Mouse (Mus musculus): Measurements from ENCODE around the gene Atp6v0a1. TPM values are rescaled to one million over a fixed set of nuclear protein-coding genes. Genes with fewer than 3 reads are reported as not detected.

Atp6v0a1 gene
- polyA plus RNA-seq, 1 experiment: 33.7 TPM

DNA sequence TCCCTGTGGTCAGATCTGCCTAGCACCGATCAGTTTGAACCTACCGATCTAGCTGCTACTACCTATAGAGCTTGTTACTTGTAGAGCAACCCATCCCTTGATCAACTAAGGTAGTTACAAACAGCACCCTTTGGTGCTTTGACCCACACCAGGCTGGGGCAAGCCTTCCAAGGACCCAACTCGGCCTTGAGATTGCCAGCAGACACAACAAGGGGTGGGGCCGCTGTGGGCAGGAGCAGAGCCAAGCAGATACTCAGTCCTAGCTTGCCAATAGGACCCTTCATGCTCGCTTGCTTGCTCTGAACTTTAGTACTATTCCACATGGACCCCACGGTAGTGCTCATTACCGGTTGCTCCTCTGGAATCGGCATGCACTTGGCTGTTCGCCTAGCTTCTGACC lies 68.9 kb downstream of the Atp6v0a1 start, which contains the start of gene Hsd17b1:
Hsd17b1 (plus strand) TSS at position 291 of the 400 bp plus-strand sequence.
- Histone ChIP-seq H3K9me3 (replicated peaks; ENCODE audit: control insufficient read depth, insufficient read depth, low read length, poor library complexity, severe bottlenecking) (no peaks in the 10 kb centered on the region), H3K36me3 (ENCODE audit: control insufficient read depth, insufficient read depth, low read length, poor library complexity, severe bottlenecking) (no peaks in the 10 kb centered on the region), H3K27ac (ENCODE audit: insufficient read depth, low read length) (no peak within 1 kb of the TSS), H3K27me3 (ENCODE audit: control insufficient read depth, insufficient read depth, low read length, poor library complexity, severe bottlenecking) (0 out of 2 replicates have a peak, but pooled peaks cover 2% of the 10 kb centered on the region), H3K4me3 (ENCODE audit: low read depth, low read length) (peak within 1 kb of the TSS; percentile 60), H3K4me1 (ENCODE audit: control insufficient read depth, insufficient read depth, low read length) (no peaks in the 10 kb centered on the region), H3K9ac (ENCODE audit: low read depth, poor library complexity, severe bottlenecking) (peak within 1 kb of the TSS; percentile 33)
- TF ChIP-seq CTCF (IDR thresholded peaks at IDR 0.05; ENCODE audit: low read depth, low read length) (no peak), POLR2A (IDR thresholded peaks at IDR 0.05; ENCODE audit: insufficient read depth, low read length) (no peak), EP300 (IDR thresholded peaks at IDR 0.05; ENCODE audit: insufficient read depth, low read depth, low read length) (no peak)

- peak overlapping the region; percentile 60 for H3K4me3 ChIP-seq (ENCODE audit: low read depth, low read length)
- H3K4me1 ChIP-seq (ENCODE audit: control insufficient read depth, insufficient read depth, low read length): peaks cover 2% of the 10 kb centered on the region
- no peaks in the 10 kb centered on the region for H3K36me3 ChIP-seq (ENCODE audit: control insufficient read depth, insufficient read depth, low read length, poor library complexity, severe bottlenecking)
- no peak for TF ChIP-seq POLR2A (IDR thresholded peaks at IDR 0.05; ENCODE audit: insufficient read depth, low read length)
- TF ChIP-seq CTCF (IDR thresholded peaks at IDR 0.05; ENCODE audit: low read depth, low read length): no peak
- TF ChIP-seq EP300 (IDR thresholded peaks at IDR 0.05; ENCODE audit: insufficient read depth, low read depth, low read length): no peak
- H3K27ac ChIP-seq (ENCODE audit: insufficient read depth, low read length): no peak overlapping the region
- H3K27me3 ChIP-seq (ENCODE audit: control insufficient read depth, insufficient read depth, low read length, poor library complexity, severe bottlenecking): 0 out of 2 replicates have a peak, but pooled peaks cover 2% of the 10 kb centered on the region
- H3K9me3 ChIP-seq (replicated peaks; ENCODE audit: control insufficient read depth, insufficient read depth, low read length, poor library complexity, severe bottlenecking): no peaks in the 10 kb centered on the region
- H3K9ac ChIP-seq (ENCODE audit: low read depth, poor library complexity, severe bottlenecking): peak overlapping the region; percentile 33
These were observed 70.5 kb downstream of the Atp6v0a1 start for GRCm38 (mm10) chr11:101079746-101080145.

DNA sequence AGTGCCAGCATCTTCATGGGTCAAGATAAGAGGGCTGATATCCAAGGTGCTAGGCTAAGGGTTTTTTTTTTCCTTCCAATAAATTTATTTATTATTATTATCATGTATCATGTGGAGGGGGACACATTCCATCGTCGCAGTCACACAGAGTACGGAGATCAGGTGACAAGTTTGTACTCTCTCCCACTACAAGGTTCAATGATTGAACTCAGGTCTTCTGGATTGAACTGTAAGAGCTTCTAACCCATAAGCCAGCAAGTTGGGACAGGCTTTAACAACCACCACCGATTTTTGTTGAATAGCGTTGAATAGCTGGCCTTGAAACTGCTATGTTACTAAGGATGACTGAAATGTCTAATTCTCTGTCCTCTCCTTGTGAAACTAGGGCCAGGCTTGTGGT lies 71.2 kb downstream of the Atp6v0a1 start:
- H3K4me1 ChIP-seq (ENCODE audit: control insufficient read depth, insufficient read depth, low read length): peaks cover 2% of the 10 kb centered on the region
- no peak overlapping the region for H3K27ac ChIP-seq (ENCODE audit: insufficient read depth, low read length)
- H3K9ac ChIP-seq (ENCODE audit: low read depth, poor library complexity, severe bottlenecking): no peak overlapping the region
- no peak overlapping the region for H3K4me3 ChIP-seq (ENCODE audit: low read depth, low read length)
- no peaks in the 10 kb centered on the region for H3K36me3 ChIP-seq (ENCODE audit: control insufficient read depth, insufficient read depth, low read length, poor library complexity, severe bottlenecking)
- no peaks in the 10 kb centered on the region for H3K9me3 ChIP-seq (replicated peaks; ENCODE audit: control insufficient read depth, insufficient read depth, low read length, poor library complexity, severe bottlenecking)
- no peak for TF ChIP-seq CTCF (IDR thresholded peaks at IDR 0.05; ENCODE audit: low read depth, low read length)
- TF ChIP-seq POLR2A (IDR thresholded peaks at IDR 0.05; ENCODE audit: insufficient read depth, low read length): no peak
- no peak for TF ChIP-seq EP300 (IDR thresholded peaks at IDR 0.05; ENCODE audit: insufficient read depth, low read depth, low read length)
- H3K27me3 ChIP-seq (ENCODE audit: control insufficient read depth, insufficient read depth, low read length, poor library complexity, severe bottlenecking): 0 out of 2 replicates have a peak, but pooled peaks cover 2% of the 10 kb centered on the region

DNA sequence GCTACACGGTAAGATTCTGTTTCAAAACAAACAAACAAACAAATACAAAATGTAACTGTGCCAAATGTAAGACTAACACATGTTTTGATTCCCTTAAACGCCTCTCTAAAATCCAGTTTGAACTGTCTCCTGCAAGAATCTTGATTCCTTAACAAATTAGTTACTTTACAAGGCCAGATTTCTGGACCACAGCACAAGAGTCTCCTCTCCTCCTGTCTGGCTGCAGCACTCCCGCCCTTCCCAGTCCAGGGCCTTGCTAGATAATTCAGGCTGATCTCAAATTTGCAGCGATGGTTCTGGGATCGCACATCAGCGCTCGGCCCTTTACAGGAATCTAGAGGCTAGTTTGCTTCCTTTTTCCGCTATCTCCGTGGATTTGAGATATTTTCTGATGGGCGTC lies 72.4 kb downstream of the Atp6v0a1 start:
- Histone ChIP-seq H3K9ac (ENCODE audit: low read depth, poor library complexity, severe bottlenecking) (peak overlapping the region; percentile 75), H3K9me3 (replicated peaks; ENCODE audit: control insufficient read depth, insufficient read depth, low read length, poor library complexity, severe bottlenecking) (no peaks in the 10 kb centered on the region), H3K36me3 (ENCODE audit: control insufficient read depth, insufficient read depth, low read length, poor library complexity, severe bottlenecking) (no peaks in the 10 kb centered on the region), H3K4me3 (ENCODE audit: low read depth, low read length) (peak overlapping the region; percentile 85; the same call in 1 of the 2 replicates), H3K27me3 (ENCODE audit: control insufficient read depth, insufficient read depth, low read length, poor library complexity, severe bottlenecking) (0 out of 2 replicates have a peak, but pooled peaks cover 2% of the 10 kb centered on the region), H3K4me1 (ENCODE audit: control insufficient read depth, insufficient read depth, low read length) (peaks cover 3% of the 10 kb centered on the region), H3K27ac (ENCODE audit: insufficient read depth, low read length) (no peak overlapping the region)
- TF ChIP-seq CTCF (IDR thresholded peaks at IDR 0.05; ENCODE audit: low read depth, low read length): no peak
- TF ChIP-seq POLR2A (IDR thresholded peaks at IDR 0.05; ENCODE audit: insufficient read depth, low read length): no peak
- TF ChIP-seq EP300 (IDR thresholded peaks at IDR 0.05; ENCODE audit: insufficient read depth, low read depth, low read length): no peak

DNA sequence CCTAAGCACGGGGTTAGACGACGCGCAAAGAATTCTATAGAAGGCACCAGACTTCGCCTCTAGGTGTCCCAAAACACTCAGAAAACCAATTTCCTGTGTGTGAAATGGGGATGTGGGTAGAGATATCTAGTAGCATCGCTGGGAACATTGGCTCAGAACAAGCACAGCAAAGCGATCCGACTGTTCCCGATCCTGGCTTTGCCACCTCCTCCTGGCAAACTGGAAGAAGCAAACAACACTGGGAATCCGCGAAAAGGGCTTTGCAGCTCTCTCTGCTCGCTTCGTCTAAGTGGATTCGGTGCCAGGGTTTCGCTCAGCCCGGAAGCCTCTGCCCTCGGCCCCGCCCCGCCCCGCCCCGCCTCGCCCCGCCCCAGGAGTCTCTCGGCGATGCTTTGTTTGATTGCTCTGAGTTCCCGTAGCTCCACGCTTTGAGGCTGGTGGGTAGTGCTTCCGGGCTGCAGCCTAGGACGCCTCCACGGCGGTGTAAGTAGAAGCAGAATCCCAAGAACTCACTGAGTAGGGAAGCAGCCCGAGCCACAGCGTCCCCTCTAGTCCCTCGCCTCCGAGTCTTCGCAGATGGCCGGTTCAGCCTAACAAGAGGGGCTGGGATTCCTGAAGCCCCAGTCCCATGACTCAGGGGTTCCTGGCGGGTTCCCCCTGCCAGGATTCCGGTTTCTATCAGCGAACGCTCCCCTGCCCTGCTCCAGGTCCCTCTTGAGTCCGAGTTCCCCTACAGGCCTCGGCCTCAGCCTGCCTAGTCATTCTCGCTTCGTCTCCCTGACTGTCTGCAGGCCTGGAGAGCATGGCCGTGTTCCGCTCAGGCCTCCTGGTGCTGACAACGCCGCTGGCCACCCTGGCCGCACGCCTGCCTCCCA lies 73.2 kb downstream of the Atp6v0a1 start, which contains the start of gene Coasy:
Coasy (plus strand) TSS at position 358 of the 875 bp plus-strand sequence.
- peaks cover 3% of the 10 kb centered on the region for H3K4me1 ChIP-seq (ENCODE audit: control insufficient read depth, insufficient read depth, low read length)

More for the DNA sequence above, 73.2 kb downstream of the Atp6v0a1 start, which contains the start of gene Coasy:
- Histone ChIP-seq H3K9ac (ENCODE audit: low read depth, poor library complexity, severe bottlenecking) (peak within 1 kb of the TSS; percentile 75), H3K27me3 (ENCODE audit: control insufficient read depth, insufficient read depth, low read length, poor library complexity, severe bottlenecking) (0 out of 2 replicates have a peak, but pooled peaks cover 2% of the 10 kb centered on the region), H3K27ac (ENCODE audit: insufficient read depth, low read length) (0 out of 2 replicates have a peak within 1 kb of the TSS, but pooled peaks have one; percentile 11), H3K9me3 (replicated peaks; ENCODE audit: control insufficient read depth, insufficient read depth, low read length, poor library complexity, severe bottlenecking) (no peaks in the 10 kb centered on the region), H3K36me3 (ENCODE audit: control insufficient read depth, insufficient read depth, low read length, poor library complexity, severe bottlenecking) (no peaks in the 10 kb centered on the region), H3K4me3 (ENCODE audit: low read depth, low read length) (peak within 1 kb of the TSS; percentile 85)
- TF ChIP-seq POLR2A (IDR thresholded peaks at IDR 0.05; ENCODE audit: insufficient read depth, low read length) (peak; percentile 52), CTCF (IDR thresholded peaks at IDR 0.05; ENCODE audit: low read depth, low read length) (no peak)
